Mouse (Mus musculus): ENCODE measurements around the gene Frmd4a.

- TF ChIP-seq CTCF (IDR thresholded peaks at IDR 0.05) (no peak), POLR2A (IDR thresholded peaks at IDR 0.05; ENCODE audit: insufficient read depth, low read depth, low read length) (no peak), EP300 (IDR thresholded peaks at IDR 0.05; ENCODE audit: insufficient read depth, low read depth, low read length) (no peak)
Observed at GRCm38 (mm10) chr2:4509739-4510138, 492.2 kb downstream of the Frmd4a start.
